Mouse (Mus musculus) stomach, postnatal 0 days (tissue): ENCODE data around the gene Usf1. TPM values are rescaled to one million over a fixed set of nuclear protein-coding genes. Genes with fewer than 3 reads are reported as not detected.
A peak's percentile ranks its signal among the peaks of the same experiment; 100 is the strongest.

ENCODE experiments used
- ATAC-seq: fragments of 200-750 bp; cut with Nextera tagmentation; 2 replicates; pipeline ENCODE4 v1.8.0; 2017; ENCODE audit not compliant: low FRiP score, low TSS enrichment
- DNase-seq: peaks from one replicate; pipeline ENCODE4 v3.0.0-alpha.2; 2016; ENCODE audit warnings: low spot score
- H3K27ac ChIP-seq: fragments of 300-500 bp; sonication (generic); replicated peaks from 2 replicates; pipeline ENCODE4 v1.5.1; 2014; ENCODE audit warnings: mild to moderate bottlenecking, control low read depth
- H3K27me3 ChIP-seq: fragments of 300-500 bp; sonication (generic); 2 replicates; pipeline ENCODE4 v1.6.1; 2014; ENCODE audit warnings: low read length; ENCODE audit not compliant: control insufficient read depth, insufficient read depth
- H3K36me3 ChIP-seq: fragments of 300-500 bp; sonication (generic); 2 replicates; pipeline ENCODE4 v1.6.1; 2014; ENCODE audit warnings: low read length, mixed read lengths; ENCODE audit not compliant: control insufficient read depth, insufficient read depth
- H3K4me1 ChIP-seq: fragments of 300-500 bp; sonication (generic); replicated peaks from 2 replicates; pipeline ENCODE4 v1.6.1; 2014; ENCODE audit warnings: antibody characterized with exemption; ENCODE audit not compliant: control insufficient read depth, insufficient read depth
- H3K4me2 ChIP-seq: fragments of 300-500 bp; sonication (generic); replicated peaks from 2 replicates; pipeline ENCODE4 v1.6.1; 2014; ENCODE audit warnings: low read depth, mild to moderate bottlenecking, control low read depth, moderate library complexity
- H3K4me3 ChIP-seq: fragments of 300-500 bp; sonication (generic); 2 replicates; pipeline ENCODE4 v1.5.1; 2014; ENCODE audit warnings: low read depth, low read length, control low read depth
- H3K9ac ChIP-seq: fragments of 300-500 bp; sonication (generic); 2 replicates; pipeline ENCODE4 v1.6.1; 2014; ENCODE audit warnings: mild to moderate bottlenecking, low read length, control low read depth, mixed read lengths
- H3K9me3 ChIP-seq: fragments of 300-500 bp; sonication (generic); 2 replicates; pipeline ENCODE4 v1.6.1; 2016; ENCODE audit warnings: low read length; ENCODE audit not compliant: control insufficient read depth
- CTCF ChIP-seq: IDR thresholded peaks from 2 replicates; pipeline ENCODE4 v1.5.1; 2016; ENCODE audit warnings: antibody characterized with exemption, low read depth, mild to moderate bottlenecking, moderate library complexity
- EP300 ChIP-seq: optimal IDR thresholded peaks from 2 replicates; pipeline ENCODE3; 2016; ENCODE audit warnings: antibody characterized with exemption
- WGBS: fragments of 180-500 bp; shearing (Covaris S2); extraction: QIAGEN DNeasy Blood & Tissue Kit; methylation state at CpG from one replicate; pipeline ENCODE4 v1.1.7; 2014; 5-methylcytosine and 5-hydroxymethylcytosine counted together
- polyA plus RNA-seq: library from polyadenylated mRNA; unstranded; fragments of >200 nt; fragmentation: Nextera tagmentation; extraction: Ambion mirVana; gene quantifications from 2 replicates; pipeline ENCODE4 v1.2.1, GENCODE M21; 2015

Usf1 gene
- polyA plus RNA-seq, 1 experiment from 2014 or later, result 39.1 TPM

DNA sequence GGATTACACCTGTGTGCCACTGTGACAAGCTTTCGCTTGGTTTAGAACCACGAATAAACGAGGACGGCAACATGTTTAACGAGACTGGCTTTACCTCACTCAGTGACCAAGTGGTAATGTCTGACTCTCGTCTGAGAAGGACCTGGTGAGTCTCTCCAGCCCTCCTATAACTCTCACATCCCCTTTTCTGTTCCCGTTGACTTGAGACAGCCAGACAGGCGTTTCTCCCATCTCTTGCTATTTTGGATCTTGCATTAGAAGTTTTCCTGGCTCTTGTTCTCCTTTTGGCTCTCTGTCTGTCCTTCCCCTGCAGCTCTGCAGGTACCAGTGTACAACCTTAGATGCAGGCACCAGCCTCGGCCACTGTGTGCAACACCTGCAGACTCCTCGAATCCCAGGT lies 39.9 kb downstream of the Usf1 start:
- no peaks in the 10 kb centered on the region for H3K9me3 ChIP-seq
- H3K27me3 ChIP-seq, result no peaks in the 10 kb centered on the region
- DNase-seq, result no peak
- WGBS, result 52% methylated on average over 10 of the region's 10 CpGs
- no peaks in the 10 kb centered on the region for H3K36me3 ChIP-seq
- TF ChIP-seq CTCF (no peak), EP300 (no peak)
- H3K9ac ChIP-seq, result no peak overlapping the region
- H3K27ac ChIP-seq, result no peak overlapping the region
- H3K4me2 ChIP-seq, result no peak overlapping the region
- H3K4me1 ChIP-seq, result no peaks in the 10 kb centered on the region; the same call in 1 of the 2 replicates
- no peak overlapping the region for H3K4me3 ChIP-seq
- ATAC-seq, result no peak

- no peak overlapping the region for H3K4me3 ChIP-seq
- H3K9me3 ChIP-seq, result no peaks in the 10 kb centered on the region
- DNase-seq, result no peak
- no peaks in the 10 kb centered on the region for H3K36me3 ChIP-seq
- TF ChIP-seq CTCF (no peak), EP300 (no peak)
- 45% methylated on average over 5 of the region's 5 CpGs for WGBS
- H3K4me1 ChIP-seq, result no peaks in the 10 kb centered on the region; the same call in 1 of the 2 replicates
- H3K9ac ChIP-seq, result no peak overlapping the region
- H3K4me2 ChIP-seq, result no peak overlapping the region
- no peaks in the 10 kb centered on the region for H3K27me3 ChIP-seq
- ATAC-seq, result 0 out of 2 replicates have a peak, but pooled peaks have one; percentile 27
- H3K27ac ChIP-seq, result peak overlapping the region; percentile 49; the same call in 1 of the 2 replicates
Measured at GRCm38 (mm10) chr1:171452522-171452921, 41.4 kb downstream of the Usf1 start.

DNA sequence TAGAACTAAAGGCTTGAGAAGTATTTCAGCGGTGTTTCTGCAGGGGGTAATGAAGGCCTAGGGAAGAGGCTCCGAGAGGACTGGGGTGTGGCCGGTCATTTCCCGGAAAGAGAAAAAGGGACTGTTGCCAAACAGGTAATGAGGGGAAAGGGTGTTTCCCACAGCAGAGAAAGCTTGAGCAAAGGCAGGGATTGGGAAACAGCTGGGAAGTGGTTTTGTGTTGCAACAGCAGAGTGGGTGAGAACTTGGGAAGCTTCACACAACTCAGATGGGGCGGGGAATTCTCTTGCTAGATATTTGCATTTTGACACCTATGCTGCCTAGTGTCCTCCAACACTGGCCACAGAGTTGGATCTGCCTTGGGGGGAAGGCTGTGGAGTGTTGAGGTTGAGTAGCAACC lies 41.8 kb downstream of the Usf1 start:
- ATAC-seq (peak; percentile 56), DNase-seq (no peak)
- Histone ChIP-seq H3K4me1 (no peaks in the 10 kb centered on the region; the same call in 1 of the 2 replicates), H3K36me3 (no peaks in the 10 kb centered on the region), H3K9me3 (no peaks in the 10 kb centered on the region), H3K27ac (peak overlapping the region; percentile 49; the same call in 1 of the 2 replicates), H3K4me2 (no peak overlapping the region), H3K9ac (no peak overlapping the region), H3K27me3 (no peaks in the 10 kb centered on the region), H3K4me3 (no peak overlapping the region)
- TF ChIP-seq CTCF (no peak), EP300 (no peak)
- WGBS, result 67% methylated on average over 5 of the region's 5 CpGs

- Histone ChIP-seq H3K9ac (no peak overlapping the region), H3K4me3 (no peak overlapping the region), H3K27me3 (no peaks in the 10 kb centered on the region), H3K9me3 (no peaks in the 10 kb centered on the region), H3K4me1 (no peaks in the 10 kb centered on the region; the same call in 1 of the 2 replicates), H3K27ac (no peak overlapping the region), H3K4me2 (no peak overlapping the region), H3K36me3 (no peaks in the 10 kb centered on the region)
- ATAC-seq (no peak), DNase-seq (no peak)
- TF ChIP-seq EP300 (no peak), CTCF (peak; percentile 40)
- 83% methylated on average over 6 of the region's 6 CpGs for WGBS
Measured at GRCm38 (mm10) chr1:171454926-171455325, 43.8 kb downstream of the Usf1 start.

GRCm38 (mm10) chr1:171457568-171457967 lies 46.5 kb downstream of the Usf1 start:
- Histone ChIP-seq H3K9ac (no peak overlapping the region), H3K9me3 (no peaks in the 10 kb centered on the region), H3K36me3 (peaks cover 5% of the 10 kb centered on the region; the same call in 1 of the 2 replicates), H3K27me3 (no peaks in the 10 kb centered on the region), H3K4me1 (no peaks in the 10 kb centered on the region), H3K4me3 (no peak overlapping the region), H3K4me2 (no peak overlapping the region), H3K27ac (no peak overlapping the region)
- TF ChIP-seq EP300, result no peak
- no peak for TF ChIP-seq CTCF
- DNase-seq (no peak), ATAC-seq (peak; percentile 46; the same call in 1 of the 2 replicates)
- 84% methylated on average over 1 of the region's 1 CpGs for WGBS

GRCm38 (mm10) chr1:171459791-171460190 lies 48.7 kb downstream of the Usf1 start:
- no peak for ATAC-seq
- H3K27ac ChIP-seq, result no peak overlapping the region
- no peaks in the 10 kb centered on the region for H3K27me3 ChIP-seq
- H3K36me3 ChIP-seq, result peaks cover 5% of the 10 kb centered on the region; the same call in 1 of the 2 replicates
- 46% methylated on average over 5 of the region's 5 CpGs for WGBS
- H3K4me2 ChIP-seq, result no peak overlapping the region
- TF ChIP-seq EP300, result no peak
- TF ChIP-seq CTCF, result no peak
- DNase-seq, result no peak
- H3K4me3 ChIP-seq, result no peak overlapping the region
- no peaks in the 10 kb centered on the region for H3K4me1 ChIP-seq
- H3K9me3 ChIP-seq, result no peaks in the 10 kb centered on the region
- no peak overlapping the region for H3K9ac ChIP-seq
